Mouse (Mus musculus): Measurements from ENCODE around the gene Kdf1.

- TF ChIP-seq CTCF (IDR thresholded peaks at IDR 0.05; ENCODE audit: low read depth, low read length) (no peak), POLR2A (IDR thresholded peaks at IDR 0.05; ENCODE audit: extremely low read depth, insufficient read depth, low read length) (no peak)
Observed at GRCm38 (mm10) chr4:133508990-133509389, 9.8 kb upstream of the Kdf1 start.

All from liver, adult 2 months (tissue).